Mouse (Mus musculus) spleen, adult 2 months (tissue): ENCODE measurements around the gene Ulk1. TPM values are rescaled to one million over a fixed set of nuclear protein-coding genes. Genes with fewer than 3 reads are reported as not detected.
"Not testable (repeated sequence)": the region's sequence is repeated elsewhere in the genome, so short reads cannot be mapped to it uniquely, and the experiment has no call there.

Experiments
- DNase-seq, 2 experiments: peaks; one replicate each; pipeline versions ENCODE4 v3.0.0 to v3.0.0-alpha.2; 2012 to 2021; ENCODE audit warnings: low spot score in 2 of 2, low read depth in 1 of 2
- H3K27ac ChIP-seq: fragments of 200-500 bp; 2 replicates; pipeline ENCODE4 v1.5.1; 2012; ENCODE audit warnings: low read length, inconsistent platforms; ENCODE audit not compliant: insufficient read depth
- H3K27me3 ChIP-seq: fragments of 200-500 bp; 2 replicates; pipeline ENCODE4 v1.6.1; 2012; ENCODE audit warnings: mild to moderate bottlenecking, moderate library complexity, low read length, inconsistent platforms; ENCODE audit not compliant: control insufficient read depth, insufficient read depth
- H3K36me3 ChIP-seq: fragments of 200-500 bp; 2 replicates; pipeline ENCODE4 v1.6.1; 2012; ENCODE audit warnings: mild to moderate bottlenecking, low read length, inconsistent platforms; ENCODE audit not compliant: control insufficient read depth, insufficient read depth
- H3K4me1 ChIP-seq: fragments of 200-500 bp; 2 replicates; pipeline ENCODE4 v1.6.1; 2011; ENCODE audit warnings: inconsistent platforms; ENCODE audit not compliant: control insufficient read depth, insufficient read depth, insufficient read length
- H3K4me3 ChIP-seq: fragments of 200-500 bp; 2 replicates; pipeline ENCODE4 v1.5.1; 2011; ENCODE audit warnings: mild to moderate bottlenecking, inconsistent platforms; ENCODE audit not compliant: insufficient read depth, insufficient read length; ENCODE audit errors: extremely low read depth
- CTCF ChIP-seq: fragments of 200-500 bp; IDR thresholded peaks from 2 replicates; pipeline ENCODE4 v1.5.1; 2011; ENCODE audit warnings: mild to moderate bottlenecking, inconsistent platforms; ENCODE audit not compliant: insufficient read depth, insufficient read length, insufficient replicate concordance; ENCODE audit errors: extremely low read depth
- POLR2A ChIP-seq: fragments of 200-500 bp; IDR thresholded peaks from 2 replicates; pipeline ENCODE4 v1.6.1; 2011; ENCODE audit warnings: low read depth, low read length, inconsistent platforms
- WGBS: fragments of 180-500 bp; shearing (Covaris S2); methylation state at CpG from one replicate; pipeline ENCODE4 v1.1.7; 2018; 5-methylcytosine and 5-hydroxymethylcytosine counted together
- polyA plus RNA-seq: library from polyadenylated mRNA; depleted of rRNA; stranded (reverse); fragments of >200 nt; gene quantifications from 2 replicates; pipeline ENCODE4 v1.2.3, GENCODE M21; 2012

The Ulk1 gene
- polyA plus RNA-seq, 1 experiment: 39.9 TPM

DNA sequence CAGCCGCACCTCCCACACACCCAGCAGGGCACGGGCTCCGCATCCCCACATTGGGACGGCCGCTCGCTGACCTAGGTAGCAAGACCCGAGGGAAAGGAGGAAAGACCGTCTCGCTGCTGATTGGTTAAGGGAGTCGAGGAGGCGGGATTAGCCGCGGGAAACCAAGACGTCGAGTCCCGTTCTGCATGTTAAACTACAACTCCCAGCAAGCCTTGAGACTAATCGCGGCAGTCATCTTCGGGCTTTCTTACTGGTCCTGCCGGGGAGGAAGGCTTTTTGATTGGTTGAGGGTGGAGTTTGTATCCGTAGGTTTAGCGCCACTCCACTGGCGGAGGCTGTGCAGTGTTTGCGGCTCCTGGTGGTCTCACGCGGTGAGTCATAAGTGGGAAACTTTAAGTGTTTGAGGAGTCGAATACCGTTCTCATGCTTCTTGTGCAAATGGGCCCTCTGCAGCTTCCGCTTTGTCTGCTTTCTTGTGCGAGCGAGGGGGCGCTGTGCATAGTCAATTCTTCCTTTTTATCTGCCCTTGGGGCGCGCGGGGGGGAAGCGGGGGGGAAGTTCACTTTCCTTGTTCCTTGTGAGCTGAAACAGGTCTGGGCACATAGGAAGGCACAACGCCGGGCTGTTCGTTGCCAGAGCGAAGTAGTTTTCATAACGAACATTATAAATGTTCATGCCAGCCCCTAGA lies 29.9 kb upstream of the Ulk1 start, which contains the start of the genes Hscb and Chek2:
Hscb (minus strand) TSS at position 100 of the 688 bp plus-strand sequence.
Chek2 (plus strand) TSS at position 302 of the 688 bp plus-strand sequence.
- peak within 1 kb of the TSS; percentile 79 for H3K27ac ChIP-seq
- H3K36me3 ChIP-seq: 0 out of 2 replicates have a peak, but pooled peaks cover 2% of the 10 kb centered on the region
- peak; percentile 33 for TF ChIP-seq POLR2A
- TF ChIP-seq CTCF: peak; percentile 17; the same call in 1 of the 2 replicates
- H3K4me1 ChIP-seq: no peaks in the 10 kb centered on the region
- DNase-seq: peak; percentile 96 to 97
- peak within 1 kb of the TSS; percentile 92 for H3K4me3 ChIP-seq
- H3K27me3 ChIP-seq: no peaks in the 10 kb centered on the region
- 1% methylated on average over 41 of the region's 41 CpGs for WGBS

DNA sequence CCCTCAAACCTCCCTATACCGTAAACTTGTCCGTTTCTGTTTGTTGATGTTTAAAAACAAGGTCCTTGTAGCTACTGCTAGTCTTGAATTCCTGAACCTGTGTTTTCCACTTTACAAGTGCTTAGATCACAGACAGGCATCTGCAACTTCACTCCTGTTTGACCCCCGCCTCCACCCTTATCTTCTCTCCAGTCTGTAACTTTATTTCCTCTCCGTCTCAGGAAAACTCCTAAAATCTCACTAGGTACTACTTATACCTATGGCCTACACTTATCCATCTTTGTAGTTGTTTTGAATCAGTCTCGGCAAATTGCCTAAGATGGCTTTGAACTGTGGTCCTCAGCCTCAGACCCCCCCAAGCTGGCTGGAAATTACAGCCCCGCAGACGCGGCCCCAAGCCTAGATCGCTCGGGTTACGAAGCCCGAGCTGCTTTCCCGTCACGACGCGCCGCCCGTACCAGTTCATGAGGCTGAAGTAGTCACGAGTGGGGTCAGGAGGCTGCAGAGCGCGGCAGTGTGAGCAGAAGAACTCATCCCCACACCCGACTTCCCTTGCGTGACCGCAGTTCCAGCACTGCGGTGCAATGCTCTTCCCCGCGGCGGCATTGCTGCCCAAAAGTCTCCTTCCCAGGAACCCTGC lies 29.3 kb upstream of the Ulk1 start:
- TF ChIP-seq POLR2A (no peak), CTCF (no peak)
- H3K4me1 ChIP-seq: no peaks in the 10 kb centered on the region
- 5% methylated on average over 28 of the region's 28 CpGs for WGBS
- H3K36me3 ChIP-seq: peaks cover 2% of the 10 kb centered on the region; the same call in 1 of the 2 replicates
- H3K27me3 ChIP-seq: no peaks in the 10 kb centered on the region
- H3K27ac ChIP-seq: peak overlapping the region; percentile 79
- DNase-seq: no peak
- peak overlapping the region; percentile 92 for H3K4me3 ChIP-seq

DNA sequence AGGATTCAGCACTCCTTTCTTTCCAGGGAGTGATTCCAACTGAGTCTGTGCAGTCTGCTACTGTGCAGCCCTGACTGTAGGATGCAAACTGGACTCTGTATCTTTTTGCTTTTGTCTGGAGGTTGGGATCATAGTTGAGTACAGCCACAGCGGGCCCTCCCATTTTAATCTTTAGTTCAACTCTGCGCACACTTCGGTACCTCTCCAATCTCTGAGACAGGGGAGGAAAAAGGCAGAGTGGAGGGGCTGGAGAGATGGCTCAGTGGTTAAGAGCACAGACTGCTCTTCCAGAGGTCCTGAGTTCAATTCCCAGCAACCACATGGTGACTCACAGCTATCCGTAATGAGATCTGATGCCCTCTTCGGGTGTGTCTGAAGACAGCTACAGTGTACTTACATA lies 28.1 kb upstream of the Ulk1 start:
- not testable (repeated sequence) for H3K27me3 ChIP-seq, DNase-seq, H3K27ac ChIP-seq, H3K36me3 ChIP-seq, H3K4me3 ChIP-seq, H3K4me1 ChIP-seq
- 91% methylated on average over 5 of the region's 5 CpGs for WGBS

DNA sequence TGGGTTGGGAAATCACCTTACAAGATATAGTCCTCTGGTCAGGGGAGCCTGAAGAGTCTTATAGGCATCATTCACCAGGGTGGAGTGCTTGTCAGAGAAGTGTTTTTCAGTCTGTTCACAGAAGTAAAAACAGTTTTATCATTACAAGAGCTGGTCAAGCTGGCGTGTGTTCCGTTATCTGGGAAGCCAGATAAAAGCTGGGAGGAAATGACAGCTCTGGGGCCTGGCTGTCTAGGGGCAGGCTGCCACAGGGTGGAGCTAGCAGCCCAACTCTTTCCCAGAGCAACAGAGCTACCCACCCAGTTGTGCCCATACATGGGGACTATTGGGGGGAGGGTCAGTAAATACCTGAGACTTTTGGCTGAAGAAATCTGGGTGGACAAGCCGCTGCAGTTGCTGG lies 26.1 kb upstream of the Ulk1 start:
- Histone ChIP-seq H3K27ac (peak overlapping the region; percentile 8; the same call in 1 of the 2 replicates), H3K27me3 (no peaks in the 10 kb centered on the region), H3K36me3 (peaks cover 5% of the 10 kb centered on the region), H3K4me1 (no peaks in the 10 kb centered on the region), H3K4me3 (no peak overlapping the region)
- peak in 1 of 2 experiments; percentile 8 for DNase-seq
- WGBS: 42% methylated on average over 3 of the region's 3 CpGs
- no peak for TF ChIP-seq POLR2A
- peak; percentile 35; the same call in 1 of the 2 replicates for TF ChIP-seq CTCF

DNA sequence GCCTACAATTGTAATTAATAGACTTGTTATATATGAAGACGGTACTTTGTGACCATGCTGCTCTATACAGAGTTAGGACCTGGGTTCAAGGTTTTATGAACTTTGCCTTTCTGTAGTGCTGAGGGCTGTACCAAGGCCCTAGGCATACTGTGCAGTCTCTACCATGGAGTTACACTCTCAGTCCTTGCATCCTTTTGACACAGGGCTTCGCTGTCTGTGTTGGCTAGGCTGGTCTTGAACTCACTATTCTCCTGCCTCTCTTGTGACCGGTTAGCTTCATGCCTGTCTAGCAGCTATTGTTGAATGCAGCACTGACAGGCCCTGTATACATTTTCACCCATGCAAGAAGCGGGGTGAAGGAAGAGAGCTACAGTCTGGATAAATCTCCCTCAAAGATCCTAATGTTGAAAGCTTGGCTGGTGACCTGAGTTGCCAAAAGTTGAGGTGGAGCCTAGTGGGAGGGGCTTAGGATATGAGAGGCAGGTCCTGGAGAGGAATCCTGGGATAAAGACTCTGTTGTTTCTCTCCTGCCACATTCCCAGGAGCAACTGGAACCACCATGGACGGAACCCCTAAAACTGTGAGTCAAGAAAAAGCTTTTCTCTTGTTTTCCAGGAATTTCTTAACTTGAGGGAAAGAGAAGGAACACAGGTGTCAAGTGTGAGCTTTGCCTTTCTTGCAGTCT lies 21.3 kb upstream of the Ulk1 start:
- Histone ChIP-seq H3K27ac (no peak overlapping the region), H3K4me3 (no peak overlapping the region), H3K27me3 (no peaks in the 10 kb centered on the region), H3K4me1 (no peaks in the 10 kb centered on the region), H3K36me3 (peaks cover 13% of the 10 kb centered on the region)
- 91% methylated on average over 5 of the region's 5 CpGs for WGBS
- TF ChIP-seq POLR2A: no peak
- no peak for TF ChIP-seq CTCF
- DNase-seq: no peak

DNA sequence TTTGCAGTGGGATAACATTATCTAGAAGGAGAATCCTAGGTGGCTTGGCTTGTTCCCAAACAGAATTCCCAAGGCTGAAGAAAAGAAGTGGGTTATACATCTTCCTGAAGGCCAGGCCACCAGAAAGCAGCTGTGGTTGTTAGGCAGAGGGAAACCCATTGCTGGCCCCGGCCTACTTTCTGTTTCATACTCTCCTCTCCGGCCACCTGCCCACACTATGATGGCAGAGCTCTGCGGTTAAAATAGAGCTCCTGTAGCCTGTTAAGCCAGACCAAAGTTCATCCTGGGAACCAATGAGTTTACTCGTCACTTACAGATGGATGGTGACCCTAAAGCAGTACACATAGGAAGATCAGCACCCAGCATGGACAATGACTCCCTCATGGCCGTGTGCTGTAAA lies 17.7 kb upstream of the Ulk1 start:
- 85% methylated on average over 5 of the region's 5 CpGs for WGBS
- DNase-seq: no peak
- TF ChIP-seq POLR2A: no peak
- TF ChIP-seq CTCF: no peak
- H3K36me3 ChIP-seq: peaks cover 8% of the 10 kb centered on the region
- no peak overlapping the region for H3K4me3 ChIP-seq
- H3K27me3 ChIP-seq: no peaks in the 10 kb centered on the region
- no peaks in the 10 kb centered on the region for H3K4me1 ChIP-seq
- no peak overlapping the region for H3K27ac ChIP-seq
